Mouse (Mus musculus) left cerebral cortex, postnatal 25 days (tissue): ENCODE measurements around the gene Xpot. TPM values are rescaled to one million over a fixed set of nuclear protein-coding genes. Genes with fewer than 3 reads are reported as not detected.

Experiments used
- DNase-seq, 2 experiments: peaks; one replicate each; pipeline ENCODE4 v3.0.0; 2022; ENCODE audit warnings: low spot score in 2 of 2, mixed read lengths in 1 of 2
- intact Hi-C: fragments of 180-260 bp; cut with DNase I; formaldehyde crosslinking; loops from one replicate; pipeline ENCODE4 v1.15.1; 2025
- total RNA-seq, 2 experiments: library from RNA; stranded (reverse); gene quantifications; 2 replicates each; pipeline ENCODE4 v1.2.3; 2021

The Xpot gene
- total RNA-seq, 2 experiments from 2014 or later = 58.5 to 69.1 TPM

- no peak for DNase-seq
- intact Hi-C loops = loop anchor here (5.0 kb wide), 1 partner anchor 42 kb away; the partner anchor contains the start of gene Xpot
Measured at GRCm38 (mm10) chr10:121585056-121585790, 40.9 kb downstream of the Xpot start.

GRCm38 (mm10) chr10:121584033-121584432, 42.1 kb downstream of the Xpot start:
- DNase-seq = no peak
- intact Hi-C loops = no loop called here

GRCm38 (mm10) chr10:121583016-121583415, 43.1 kb downstream of the Xpot start:
- intact Hi-C loops = no loop called here
- no peak for DNase-seq

GRCm38 (mm10) chr10:121582287-121582686, 43.8 kb downstream of the Xpot start:
- intact Hi-C loops = no loop called here
- DNase-seq = no peak

GRCm38 (mm10) chr10:121581405-121581804, 44.7 kb downstream of the Xpot start:
- intact Hi-C loops = no loop called here

GRCm38 (mm10) chr10:121580381-121580780, 45.8 kb downstream of the Xpot start:
- intact Hi-C loops = no loop called here
- no peak for DNase-seq

More at GRCm38 (mm10) chr10:121581405-121581804, 44.7 kb downstream of the Xpot start:
- DNase-seq = peak in 1 of 2 experiments; percentile 26

GRCm38 (mm10) chr10:121576372-121576771, 49.8 kb downstream of the Xpot start:
- intact Hi-C loops = no loop called here

GRCm38 (mm10) chr10:121571511-121572147, 54.5 kb downstream of the Xpot start:
- intact Hi-C loops = no loop called here
- no peak for DNase-seq

More at GRCm38 (mm10) chr10:121576372-121576771, 49.8 kb downstream of the Xpot start:
- DNase-seq = no peak

- DNase-seq = no peak
- intact Hi-C loops = no loop called here
Measured at GRCm38 (mm10) chr10:121571031-121571430, 55.1 kb downstream of the Xpot start.

GRCm38 (mm10) chr10:121569796-121570195, 56.3 kb downstream of the Xpot start:
- DNase-seq = no peak
- intact Hi-C loops = no loop called here

GRCm38 (mm10) chr10:121569001-121569589, 57.0 kb downstream of the Xpot start:
- no peak for DNase-seq
- intact Hi-C loops = no loop called here

- DNase-seq = no peak
- intact Hi-C loops = no loop called here
Measured at GRCm38 (mm10) chr10:121568534-121568933, 57.6 kb downstream of the Xpot start.

GRCm38 (mm10) chr10:121568026-121568425, 58.1 kb downstream of the Xpot start:
- intact Hi-C loops = no loop called here
- no peak for DNase-seq

- intact Hi-C loops = no loop called here
- no peak for DNase-seq
Measured at GRCm38 (mm10) chr10:121564447-121564846, 61.7 kb downstream of the Xpot start.

- intact Hi-C loops = no loop called here
- no peak for DNase-seq
Measured at GRCm38 (mm10) chr10:121558231-121558630, 67.9 kb downstream of the Xpot start.

GRCm38 (mm10) chr10:121556263-121556662, 69.9 kb downstream of the Xpot start:
- intact Hi-C loops = no loop called here
- no peak for DNase-seq

GRCm38 (mm10) chr10:121550334-121550733, 75.8 kb downstream of the Xpot start:
- no peak for DNase-seq
- intact Hi-C loops = no loop called here

- intact Hi-C loops = no loop called here
Measured at GRCm38 (mm10) chr10:121549670-121550069, 76.5 kb downstream of the Xpot start.

GRCm38 (mm10) chr10:121547162-121547561, 79.0 kb downstream of the Xpot start:
- intact Hi-C loops = no loop called here
- DNase-seq = no peak

More at GRCm38 (mm10) chr10:121549670-121550069, 76.5 kb downstream of the Xpot start:
- DNase-seq = no peak

- no peak for DNase-seq
- intact Hi-C loops = no loop called here
Measured at GRCm38 (mm10) chr10:121543577-121543976, 82.6 kb downstream of the Xpot start.

- intact Hi-C loops = no loop called here
Measured at GRCm38 (mm10) chr10:121542156-121542555, 84.0 kb downstream of the Xpot start.

More at GRCm38 (mm10) chr10:121542156-121542555, 84.0 kb downstream of the Xpot start:
- DNase-seq = no peak
